Mouse (Mus musculus): ENCODE results near the gene Susd6. TPM values are rescaled to one million over a fixed set of nuclear protein-coding genes. Genes with fewer than 3 reads are reported as not detected.
"Not testable (repeated sequence)": the region's sequence is repeated elsewhere in the genome, so short reads cannot be mapped to it uniquely, and the experiment has no call there.

Gene Susd6
- total RNA-seq, 2 experiments from 2014 or later = 48.2 to 56.2 TPM

DNA sequence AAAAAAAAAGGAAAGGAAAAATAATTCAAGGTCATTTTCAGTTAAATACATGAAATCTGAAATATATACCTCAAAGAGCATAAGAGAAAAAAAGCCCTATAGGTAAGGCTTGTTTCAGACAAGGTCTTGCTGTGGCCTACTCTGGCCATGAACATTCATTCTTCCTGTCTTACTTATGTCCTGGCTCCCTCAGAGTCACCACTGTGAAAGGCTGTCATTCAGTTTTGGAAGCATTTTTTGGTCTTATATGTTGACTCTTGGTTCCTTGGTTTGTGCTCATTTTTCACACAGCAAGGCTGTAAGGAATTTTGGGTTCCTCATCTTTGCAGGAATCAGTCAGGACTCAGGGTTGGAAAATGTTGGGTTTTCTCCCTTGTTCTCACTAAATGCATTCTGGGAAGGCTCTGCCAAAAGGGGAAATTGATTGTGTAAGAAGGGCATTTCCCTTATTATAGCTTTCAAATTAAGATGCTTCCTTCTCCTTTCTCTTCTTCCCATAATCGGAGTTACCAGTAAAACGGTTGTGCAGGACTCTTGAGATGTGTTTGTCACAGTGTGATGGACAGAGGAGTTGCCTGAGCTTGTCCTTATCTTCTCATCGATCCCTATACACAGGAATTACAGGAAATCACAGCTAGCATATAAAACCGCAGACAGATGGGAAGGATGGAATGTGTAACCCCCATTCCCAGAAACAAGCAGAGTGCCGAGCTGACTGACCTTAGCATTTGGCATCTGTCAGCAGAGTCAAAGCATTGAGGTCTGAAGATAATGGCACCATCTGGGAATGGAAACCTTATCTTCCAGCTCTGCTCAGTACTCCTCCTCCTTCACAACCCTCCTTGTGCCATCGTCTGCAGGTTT lies 21.6 kb downstream of the Susd6 start:
- no peak for DNase-seq (ENCODE audit: low spot score in 2 of 2)

DNA sequence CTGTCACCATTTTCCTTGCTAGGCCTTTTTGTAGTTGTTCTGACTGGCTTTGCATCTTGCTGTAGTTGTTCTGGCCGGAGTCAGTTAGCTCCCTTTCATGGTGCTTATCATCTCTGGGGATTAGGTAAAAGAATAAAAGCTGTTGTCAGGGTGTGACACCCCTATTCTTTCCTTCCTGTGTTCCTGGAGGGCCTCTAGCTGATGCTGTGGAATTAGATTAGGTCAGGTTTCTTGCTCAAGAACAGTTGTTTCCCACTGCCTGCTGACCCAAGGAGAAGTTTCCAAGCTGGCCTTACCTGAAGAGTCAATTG lies 22.2 kb downstream of the Susd6 start:
- no peak for DNase-seq (ENCODE audit: low spot score in 2 of 2)

DNA sequence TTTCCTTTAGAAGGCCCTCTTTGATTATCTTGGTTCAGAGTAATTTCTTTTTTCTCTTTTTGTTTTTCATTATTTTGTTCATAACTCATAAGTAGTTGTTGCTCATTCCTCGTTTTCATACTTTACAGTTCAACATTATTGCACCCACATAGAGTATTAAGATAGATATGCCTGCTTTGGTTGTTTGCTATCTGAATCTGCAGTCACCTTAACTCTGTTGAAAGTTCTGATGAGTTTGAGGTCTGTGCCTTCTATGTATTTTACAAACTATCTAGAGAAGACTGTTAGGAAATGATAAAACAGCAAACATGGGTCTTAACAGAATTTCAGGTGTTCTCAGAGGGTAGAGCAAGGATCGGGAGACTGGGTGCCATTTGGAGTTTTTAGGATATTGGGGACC lies 23.1 kb downstream of the Susd6 start:
- DNase-seq (ENCODE audit: low spot score in 2 of 2) = no peak

DNA sequence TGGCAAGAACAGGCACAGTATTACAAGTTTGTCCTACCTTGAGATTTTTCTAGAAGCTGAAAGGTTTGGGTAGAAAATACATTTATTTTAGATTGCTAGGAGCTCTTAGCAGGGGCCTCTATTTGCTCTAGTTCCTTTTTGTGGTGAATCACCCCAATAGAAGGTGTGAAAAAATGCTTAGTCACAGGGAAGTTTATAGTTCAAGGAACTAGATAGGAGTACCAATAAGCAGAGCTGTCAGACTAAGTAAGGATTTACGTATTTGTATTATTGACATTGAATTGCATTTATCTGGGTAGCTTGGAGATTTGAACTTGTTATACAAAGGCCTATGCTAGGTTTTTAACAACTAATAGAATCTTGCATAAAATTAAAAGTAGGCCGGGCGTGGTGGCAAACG lies 23.6 kb downstream of the Susd6 start:
- DNase-seq (ENCODE audit: low spot score in 2 of 2) = no peak

DNA sequence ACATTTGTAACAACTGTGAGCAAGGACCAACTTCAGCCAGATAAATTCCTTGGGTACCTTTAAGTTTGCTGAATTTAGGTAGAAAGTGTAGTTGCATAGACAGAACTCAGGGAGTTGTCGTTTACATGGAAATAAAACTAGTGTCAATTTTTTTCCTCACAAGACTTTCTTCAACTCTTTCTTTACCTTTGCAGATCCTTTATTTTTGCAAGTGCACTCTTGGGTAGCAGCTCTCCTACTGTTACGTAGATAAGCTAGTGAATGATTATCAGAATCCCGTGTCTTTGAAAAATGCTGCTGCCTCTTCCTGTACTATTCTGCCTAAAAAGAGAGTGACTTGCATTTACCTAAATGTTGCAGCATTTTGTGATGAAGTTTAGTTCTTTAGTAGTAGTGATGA lies 24.2 kb downstream of the Susd6 start:
- DNase-seq (ENCODE audit: low spot score in 2 of 2) = no peak

DNA sequence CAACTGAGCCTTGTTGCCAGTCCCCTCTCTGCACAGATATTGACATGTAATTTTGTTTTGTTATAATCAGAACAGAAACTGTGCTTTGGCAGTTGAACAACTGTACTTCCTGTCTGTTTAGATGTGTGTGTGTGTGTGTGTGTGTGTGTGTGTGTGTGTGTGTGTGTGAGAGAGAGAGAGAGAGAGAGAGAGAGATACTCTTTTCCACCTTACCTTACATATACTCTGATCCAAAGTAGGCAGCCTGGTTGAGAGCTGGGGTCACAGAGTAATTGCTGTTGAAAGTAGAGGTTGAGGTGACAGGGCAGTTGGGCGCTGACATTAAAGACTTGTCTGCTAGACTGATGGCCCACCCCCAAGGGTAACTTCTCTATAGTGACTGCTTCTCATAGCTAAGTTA lies 25.0 kb downstream of the Susd6 start:
- no peak for DNase-seq (ENCODE audit: low spot score in 2 of 2)

DNA sequence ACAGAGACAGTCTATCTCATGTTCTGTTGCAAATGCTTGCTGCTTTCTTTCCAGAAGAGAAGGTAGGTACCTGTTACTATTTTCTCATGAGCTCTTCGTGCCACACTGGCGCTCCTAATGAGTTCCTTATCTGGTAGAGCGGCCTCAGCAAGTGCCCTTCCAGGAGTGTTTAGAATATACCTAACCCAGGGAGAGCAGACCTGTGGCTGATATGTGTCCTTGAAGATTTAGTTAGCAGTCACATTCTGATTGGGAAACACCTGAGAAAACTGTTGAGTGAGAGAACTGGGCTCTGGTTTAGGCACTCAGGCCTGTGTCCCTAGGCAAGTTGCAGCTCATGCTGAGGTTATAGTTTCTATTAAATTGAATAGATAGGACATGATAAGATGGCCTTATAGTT lies 25.6 kb downstream of the Susd6 start:
- no peak for DNase-seq (ENCODE audit: low spot score in 2 of 2)

DNA sequence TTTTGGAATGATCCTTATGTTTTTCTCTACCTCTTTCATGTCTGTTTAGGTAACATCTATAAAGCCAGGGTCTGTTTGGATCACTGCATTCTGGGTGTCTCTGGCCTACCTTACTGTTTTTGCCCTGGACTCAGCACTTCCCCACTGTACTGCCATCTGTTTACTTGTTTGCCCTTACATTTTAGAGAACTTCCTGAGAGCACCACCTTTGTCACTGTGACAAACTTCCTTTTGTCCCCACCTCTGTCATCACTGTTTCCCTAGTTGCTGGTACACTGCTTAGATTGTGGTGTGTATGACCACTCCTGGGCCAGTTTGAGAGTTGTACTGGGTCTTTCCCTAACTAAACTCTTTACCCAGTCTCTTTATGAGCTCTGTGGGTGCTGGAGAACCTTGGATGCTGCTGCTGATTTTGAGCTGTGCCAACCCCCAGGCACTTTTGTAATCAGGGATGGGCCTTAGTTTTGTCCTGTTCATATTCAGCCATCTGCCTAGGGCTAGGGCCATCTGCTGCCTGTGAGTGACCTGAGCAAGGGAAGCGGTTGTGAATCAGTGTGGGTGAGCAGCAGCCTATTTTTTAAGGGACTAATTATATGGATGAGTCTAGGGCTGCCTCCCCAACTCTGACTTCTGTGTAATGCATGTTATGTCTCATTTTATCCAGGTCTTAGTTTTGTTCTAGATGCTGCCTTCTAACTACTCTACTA lies 26.2 kb downstream of the Susd6 start:
- DNase-seq (ENCODE audit: low spot score in 2 of 2) = no peak

DNA sequence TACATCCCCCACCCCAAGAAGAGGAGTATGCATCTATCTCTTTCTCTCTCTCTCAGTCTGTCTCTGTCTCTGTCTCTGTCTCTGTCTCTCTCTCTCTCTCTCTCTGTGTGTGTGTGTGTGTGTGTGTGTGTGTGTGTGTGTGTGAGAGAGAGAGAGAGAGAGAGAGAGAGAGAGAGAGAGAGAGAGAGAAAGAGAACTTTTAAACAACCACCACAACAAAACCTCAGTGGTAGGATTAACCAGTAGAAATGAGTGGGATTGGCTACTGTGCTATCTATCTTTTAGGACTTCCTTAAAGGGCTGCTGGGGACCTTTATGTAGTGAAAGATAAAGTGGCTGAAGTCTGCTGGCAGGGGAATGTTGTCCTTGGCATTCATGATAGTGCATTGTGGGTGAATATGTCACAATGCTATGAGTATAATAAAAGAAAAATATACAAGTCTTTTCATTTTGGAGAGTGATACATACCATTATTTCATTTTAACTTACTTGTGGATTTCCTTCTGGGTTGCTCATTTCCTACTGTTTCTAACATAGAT lies 27.5 kb downstream of the Susd6 start:
- DNase-seq (ENCODE audit: low spot score in 2 of 2) = no peak

DNA sequence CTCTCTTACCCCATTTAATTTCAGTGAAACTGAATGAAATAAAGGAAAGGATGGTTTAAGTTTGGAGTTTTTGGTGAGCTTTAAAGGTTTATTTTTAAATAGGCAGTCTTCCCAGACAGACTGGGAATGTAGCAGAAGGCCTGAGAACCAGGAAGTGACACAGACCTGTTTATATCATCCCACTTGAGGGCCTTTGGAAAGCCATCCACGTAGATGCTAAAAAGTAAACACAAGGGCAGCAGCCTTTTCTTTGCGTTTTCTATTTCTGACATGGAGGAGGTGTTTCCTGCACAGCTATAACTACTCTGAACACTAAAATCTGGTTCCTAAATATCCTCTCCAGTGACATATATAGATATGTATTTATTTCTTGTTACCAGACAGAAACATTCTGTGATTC lies 28.7 kb downstream of the Susd6 start:
- DNase-seq (ENCODE audit: low spot score in 2 of 2) = not testable (repeated sequence)

DNA sequence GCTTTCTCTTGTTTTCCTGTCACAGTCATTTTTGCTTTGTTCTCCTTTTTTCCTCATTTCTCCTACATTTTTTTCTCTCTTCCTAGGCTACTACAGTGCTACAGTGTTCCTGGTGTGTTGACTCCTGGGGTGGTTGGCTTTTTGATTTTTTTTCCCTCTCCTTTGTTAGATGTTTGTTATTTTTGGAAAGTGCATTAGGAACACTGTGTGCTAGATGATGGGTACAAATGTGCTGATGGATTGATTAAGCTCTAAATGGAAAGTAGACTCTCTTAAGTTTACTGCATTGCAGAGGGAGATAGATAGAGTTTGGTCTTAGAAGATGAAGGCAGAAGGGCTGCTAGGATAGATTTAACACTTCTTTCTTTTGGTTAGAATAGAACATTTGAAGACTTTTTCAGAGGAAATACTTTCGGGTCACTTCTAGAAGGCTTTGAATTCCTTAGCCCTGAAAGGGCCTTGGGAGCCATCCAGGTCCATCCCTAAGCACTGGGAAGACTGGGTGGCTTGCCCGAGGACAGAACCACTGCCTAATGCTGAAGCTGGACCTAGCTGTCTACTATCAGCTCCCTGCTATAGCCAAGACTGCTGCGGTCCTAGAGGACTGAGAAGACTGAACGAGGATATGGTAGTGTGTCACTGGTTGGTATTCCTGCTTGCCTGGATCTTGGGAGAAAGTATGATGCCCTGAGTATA lies 31.1 kb downstream of the Susd6 start:
- DNase-seq (ENCODE audit: low spot score in 2 of 2) = no peak

DNA sequence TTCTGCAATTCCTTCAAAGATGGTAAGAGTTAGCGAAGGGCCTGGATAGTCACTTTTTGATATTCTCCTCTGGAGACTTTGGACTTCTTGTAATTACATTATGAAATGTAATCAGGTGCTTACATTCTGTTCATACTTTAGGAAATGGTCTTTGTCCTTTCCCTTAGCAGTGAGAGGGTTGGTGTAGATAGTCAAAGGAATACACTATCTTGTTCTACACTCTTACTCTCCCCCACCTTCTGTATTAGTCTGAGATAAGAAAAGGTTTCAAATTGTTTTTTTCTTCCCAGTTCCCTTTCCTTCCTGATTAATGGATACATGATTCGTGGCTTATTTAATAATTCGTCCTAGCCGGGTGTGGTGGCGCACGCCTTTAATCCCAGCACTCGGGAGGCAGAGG lies 32.2 kb downstream of the Susd6 start:
- no peak for DNase-seq (ENCODE audit: low spot score in 2 of 2)

DNA sequence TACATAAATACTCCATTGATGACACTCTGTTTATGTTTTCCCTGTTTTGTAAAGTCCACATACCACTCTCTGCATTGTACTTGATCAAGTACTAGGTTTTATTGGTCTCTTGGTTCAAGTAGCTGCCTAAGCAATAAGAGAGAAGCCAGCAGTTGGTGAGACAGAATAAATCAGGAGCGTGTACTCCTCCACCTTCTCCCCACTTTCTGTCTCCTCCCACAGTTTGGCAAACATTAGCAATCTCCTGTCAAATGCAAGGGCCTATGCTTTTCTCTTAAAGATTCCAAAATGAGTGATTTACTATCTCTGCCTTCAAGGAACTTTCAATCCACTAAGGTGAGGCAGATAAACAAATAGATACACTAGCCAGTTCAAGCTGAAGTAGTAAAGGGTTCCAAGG lies 33.9 kb downstream of the Susd6 start:
- DNase-seq (ENCODE audit: low spot score in 2 of 2) = no peak

DNA sequence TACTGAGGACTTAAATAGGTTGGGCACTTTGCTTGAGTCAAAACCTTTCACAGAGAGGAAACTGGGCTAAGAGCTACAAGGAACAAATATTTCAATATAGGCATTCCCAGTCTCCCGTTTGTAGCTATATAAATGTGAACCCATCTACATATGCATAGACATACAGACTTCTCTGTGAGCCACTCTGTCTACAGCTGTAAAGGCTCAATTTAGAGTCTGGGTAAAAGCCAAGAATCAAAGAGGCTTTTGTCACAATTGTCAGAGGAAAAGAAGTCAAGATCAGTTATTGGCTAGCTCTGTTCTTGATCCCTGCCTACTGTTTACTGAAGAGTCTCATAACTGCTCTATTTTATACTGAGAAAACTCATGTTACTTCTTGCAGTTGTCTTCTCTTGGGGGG lies 36.1 kb downstream of the Susd6 start:
- DNase-seq (ENCODE audit: low spot score in 2 of 2) = no peak

DNA sequence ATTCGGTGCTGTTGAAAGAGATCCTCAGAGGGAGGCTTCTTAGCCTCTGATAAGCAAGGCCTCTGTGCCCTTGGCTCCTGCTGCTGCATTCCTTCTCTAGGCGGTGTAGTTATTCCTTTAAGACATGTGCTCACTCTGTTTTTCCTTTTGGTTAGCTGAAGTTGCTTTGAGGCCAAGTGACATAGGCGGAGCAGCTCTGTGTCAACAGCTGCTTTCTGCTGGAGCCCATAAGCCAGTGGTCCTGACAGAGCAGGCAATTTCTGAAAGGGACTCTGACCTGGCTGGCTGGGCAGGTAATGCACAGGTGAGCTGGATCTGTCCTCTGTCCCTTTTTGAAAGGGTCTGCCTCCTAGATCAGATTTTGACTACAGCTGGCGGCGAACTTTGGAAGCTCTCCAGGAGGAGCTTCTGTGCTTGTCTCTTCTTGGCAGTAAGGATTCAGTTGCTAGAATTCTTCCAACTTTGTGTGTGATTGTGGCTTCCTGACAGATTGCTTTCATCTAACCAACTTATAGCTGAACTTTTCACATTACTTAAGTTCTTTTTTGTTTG lies 37.2 kb downstream of the Susd6 start:
- no peak for DNase-seq (ENCODE audit: low spot score in 2 of 2)

DNA sequence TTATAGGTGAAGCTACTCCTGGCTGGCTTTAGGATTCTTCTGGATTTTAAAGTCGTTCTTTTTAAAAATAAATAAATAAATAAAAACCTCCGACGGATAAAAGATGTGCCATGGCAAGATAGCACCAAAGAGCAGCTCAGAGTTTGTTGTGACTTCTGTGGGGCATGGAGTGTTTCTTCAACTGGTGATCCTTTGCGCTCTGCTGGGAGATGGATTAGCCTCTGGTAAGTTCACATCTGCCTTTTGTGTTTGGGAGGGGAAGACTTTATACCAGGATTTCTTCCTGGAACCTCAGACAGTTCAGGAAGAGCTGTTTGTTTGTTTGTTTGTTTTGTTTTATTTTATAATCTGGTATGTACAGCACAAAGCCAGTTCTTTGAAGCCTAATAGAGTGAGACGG lies 37.7 kb downstream of the Susd6 start:
- no peak for DNase-seq (ENCODE audit: low spot score in 2 of 2)

DNA sequence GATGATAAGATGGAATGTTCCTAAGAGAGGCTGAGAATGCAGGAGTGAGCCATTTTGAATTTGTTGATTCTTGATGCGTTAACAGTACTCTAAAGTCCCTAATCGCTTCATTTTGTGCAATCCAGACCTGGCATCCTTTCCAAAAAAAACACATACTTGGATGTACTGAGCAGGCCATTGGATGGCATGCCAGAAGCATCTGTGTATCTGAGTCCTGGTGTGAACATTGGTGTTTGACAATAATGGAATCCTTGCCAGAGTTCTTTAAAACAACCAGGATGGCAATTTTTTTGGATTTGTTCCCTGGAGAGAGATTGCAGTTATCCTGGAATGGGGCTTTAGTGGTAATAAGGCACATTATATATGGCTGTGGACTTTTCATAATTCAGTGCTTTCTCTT lies 38.6 kb downstream of the Susd6 start:
- DNase-seq (ENCODE audit: low spot score in 2 of 2) = no peak

DNA sequence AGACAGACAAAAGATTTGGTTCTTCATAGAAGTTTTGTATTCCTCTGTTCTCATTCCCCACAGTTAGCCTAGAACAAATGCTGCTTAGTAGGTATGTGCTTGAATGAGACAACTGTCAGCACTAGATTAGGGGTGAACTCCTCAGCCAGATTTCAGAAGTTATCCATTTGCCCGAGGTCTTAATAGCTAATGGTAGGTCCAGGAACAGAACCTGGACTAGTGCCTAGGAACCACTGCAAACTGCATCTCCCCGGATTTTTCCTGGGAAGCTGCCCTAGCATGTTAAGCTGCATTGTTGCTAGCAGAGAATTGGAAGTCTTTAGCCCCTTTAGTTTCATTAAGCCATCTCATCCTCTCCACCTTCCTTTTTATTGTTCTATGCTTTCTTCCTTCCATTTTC lies 39.9 kb downstream of the Susd6 start:
- no peak for DNase-seq (ENCODE audit: low spot score in 2 of 2)

DNA sequence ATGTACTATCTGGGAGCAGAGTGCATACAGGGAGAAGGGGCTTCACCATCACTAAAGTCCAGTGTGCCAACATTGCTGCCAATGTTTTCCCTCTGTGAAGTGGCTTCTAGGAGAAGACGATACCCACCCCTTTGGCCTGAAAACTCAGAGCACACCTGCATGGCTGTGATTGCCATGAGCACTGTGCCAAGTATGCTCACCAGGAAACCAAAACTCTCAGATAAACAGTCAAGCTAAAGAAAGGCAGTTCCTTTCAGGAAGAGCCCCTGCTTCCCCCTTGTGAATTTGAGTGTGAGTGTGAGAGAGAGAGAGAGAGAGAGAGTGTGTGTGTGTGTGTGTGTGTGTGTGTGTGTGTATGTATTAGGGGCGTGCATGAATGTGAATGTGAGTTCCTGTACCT lies 40.5 kb downstream of the Susd6 start:
- DNase-seq (ENCODE audit: low spot score in 2 of 2) = no peak

DNA sequence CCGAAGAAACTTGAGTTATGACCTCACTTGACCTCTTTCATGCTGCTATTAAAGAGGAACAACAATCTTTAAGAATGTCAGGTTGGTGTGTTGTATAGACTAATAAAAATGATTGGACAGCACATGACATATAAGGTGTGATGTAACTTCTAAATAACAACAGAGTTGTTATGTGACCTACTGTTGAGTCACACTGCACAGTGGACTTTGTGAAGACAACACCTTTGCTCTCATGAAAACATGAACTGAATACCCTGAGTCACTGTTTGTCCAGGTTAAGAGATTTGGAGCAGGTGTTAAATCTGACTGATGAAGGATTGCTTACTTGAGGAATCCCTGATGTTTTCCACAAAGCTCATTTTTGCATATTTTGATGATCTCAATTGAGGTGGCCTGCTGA lies 42.0 kb downstream of the Susd6 start:
- no peak for DNase-seq (ENCODE audit: low spot score in 2 of 2)

DNA sequence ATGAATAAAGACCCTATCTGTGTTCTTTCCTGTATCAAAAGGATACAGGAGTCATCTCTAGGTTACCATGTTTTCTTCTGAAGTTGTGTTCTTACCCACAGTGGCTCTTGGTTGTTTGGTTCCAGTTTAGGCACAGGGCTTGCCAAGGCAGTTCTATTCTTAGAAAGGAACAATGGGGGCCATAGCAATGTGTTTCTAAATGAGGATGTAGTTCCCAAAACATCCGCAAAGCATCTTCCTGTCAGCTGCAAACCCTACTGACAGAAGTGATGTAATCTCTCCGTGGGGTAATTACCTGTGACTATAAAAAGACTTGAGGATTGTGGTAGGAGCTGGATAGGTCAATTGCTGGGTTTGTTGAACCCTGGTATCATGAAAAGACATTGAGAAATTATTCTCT lies 43.2 kb downstream of the Susd6 start:
- DNase-seq (ENCODE audit: low spot score in 2 of 2) = no peak

All from adrenal gland, adult 18-20 months (tissue).